Mouse (Mus musculus): ENCODE data around the gene Eif2ak1. TPM values are rescaled to one million over a fixed set of nuclear protein-coding genes. Genes with fewer than 3 reads are reported as not detected.
A peak's percentile ranks its signal among the peaks of the same experiment; 100 is the strongest.

The Eif2ak1 gene
- total and polyA plus RNA-seq, 2 experiments from 2014 or later = 24.7 to 37.7 TPM

DNA sequence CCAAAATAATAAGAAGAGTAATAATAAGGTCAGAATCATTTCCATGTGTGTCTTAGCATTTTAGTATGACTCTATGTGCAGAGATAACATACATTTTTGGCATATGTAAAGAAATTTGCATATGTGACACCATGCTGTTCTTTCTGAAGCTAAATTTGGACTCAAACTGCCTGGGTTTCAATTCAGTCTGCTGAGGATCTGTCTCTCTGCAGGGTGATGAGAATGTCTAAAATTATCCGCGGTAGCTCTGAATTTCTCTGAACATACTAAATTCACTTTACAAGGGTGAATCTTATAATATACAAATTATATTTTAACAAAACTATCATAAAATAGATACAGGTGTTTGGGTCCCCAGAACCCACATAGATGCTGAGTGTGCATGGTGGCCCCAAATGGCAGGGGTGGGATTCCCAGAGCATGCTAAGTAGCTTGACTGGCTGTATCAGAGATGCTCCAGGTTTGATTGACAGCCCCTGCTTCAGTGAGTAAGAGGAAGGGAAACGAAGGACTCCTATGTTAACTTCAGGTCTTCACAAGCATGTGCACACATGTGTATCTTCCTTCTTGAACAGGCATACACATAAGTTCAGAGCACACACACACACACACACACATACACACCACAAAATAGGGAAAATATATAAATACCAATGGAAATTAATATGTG lies 8.0 kb upstream of the Eif2ak1 start:
- Histone ChIP-seq H3K36me3 (ENCODE audit: insufficient read depth, low read length) (no peaks in the 10 kb centered on the region), H3K27me3 (ENCODE audit: insufficient read depth, low read length) (no peaks in the 10 kb centered on the region), H3K4me2 (ENCODE audit: low read depth, low read length) (no peak overlapping the region), H3K27ac (no peak overlapping the region), H3K4me3 (ENCODE audit: low read length) (no peak overlapping the region), H3K4me1 (ENCODE audit: insufficient read depth, low read length) (no peaks in the 10 kb centered on the region), H3K9ac (replicated peaks; ENCODE audit: low read length) (no peak overlapping the region), H3K9me3 (ENCODE audit: low read length) (no peaks in the 10 kb centered on the region)
- DNase-seq (ENCODE audit: low spot score) = no peak
- TF ChIP-seq CTCF (IDR thresholded peaks at IDR 0.05; ENCODE audit: low read depth) = no peak
- ATAC-seq = no peak
- WGBS = 82% methylated on average over 3 of the region's 3 CpGs

- TF ChIP-seq CTCF (IDR thresholded peaks at IDR 0.05; ENCODE audit: low read depth) = no peak
- no peaks in the 10 kb centered on the region for H3K27me3 ChIP-seq (ENCODE audit: insufficient read depth, low read length)
- H3K27ac ChIP-seq = no peak overlapping the region
- no peak overlapping the region for H3K4me2 ChIP-seq (ENCODE audit: low read depth, low read length)
- ATAC-seq (no peak), DNase-seq (ENCODE audit: low spot score) (no peak)
- H3K36me3 ChIP-seq (ENCODE audit: insufficient read depth, low read length) = no peaks in the 10 kb centered on the region
- no peak overlapping the region for H3K9ac ChIP-seq (replicated peaks; ENCODE audit: low read length)
- H3K4me1 ChIP-seq (ENCODE audit: insufficient read depth, low read length) = no peaks in the 10 kb centered on the region
- H3K4me3 ChIP-seq (ENCODE audit: low read length) = no peak overlapping the region
- no peaks in the 10 kb centered on the region for H3K9me3 ChIP-seq (ENCODE audit: low read length)
- 87% methylated on average over 5 of the region's 5 CpGs for WGBS
Measured at GRCm38 (mm10) chr5:143811653-143812052, 5.9 kb upstream of the Eif2ak1 start.

DNA sequence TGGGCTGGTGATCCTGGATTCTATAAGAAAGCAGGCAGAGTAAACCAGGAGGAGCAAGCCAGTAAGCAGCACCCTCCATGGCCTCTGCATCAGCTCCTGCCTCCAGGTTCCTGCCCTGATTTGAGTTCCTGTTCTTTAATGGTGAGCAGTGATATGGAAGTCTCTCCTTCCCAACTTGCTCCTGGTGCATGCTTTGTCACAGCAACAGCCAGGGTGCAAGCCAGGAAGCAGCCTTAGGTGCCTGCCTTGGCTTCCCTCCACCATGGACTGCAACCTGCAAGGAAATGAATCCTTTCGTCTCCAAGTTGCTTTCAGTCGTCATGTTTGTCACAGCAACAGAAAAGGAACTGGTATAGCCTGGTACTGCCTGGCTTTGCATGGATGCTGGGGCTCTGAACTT lies 3.0 kb upstream of the Eif2ak1 start:
- H3K36me3 ChIP-seq (ENCODE audit: insufficient read depth, low read length) = no peaks in the 10 kb centered on the region
- no peak overlapping the region for H3K4me2 ChIP-seq (ENCODE audit: low read depth, low read length)
- H3K9ac ChIP-seq (replicated peaks; ENCODE audit: low read length) = no peak overlapping the region
- WGBS = 77% methylated on average over 2 of the region's 2 CpGs
- H3K27ac ChIP-seq = no peak overlapping the region
- TF ChIP-seq CTCF (IDR thresholded peaks at IDR 0.05; ENCODE audit: low read depth) = no peak
- no peak for ATAC-seq
- DNase-seq (ENCODE audit: low spot score) = no peak
- no peaks in the 10 kb centered on the region for H3K4me1 ChIP-seq (ENCODE audit: insufficient read depth, low read length)
- H3K27me3 ChIP-seq (ENCODE audit: insufficient read depth, low read length) = no peaks in the 10 kb centered on the region
- no peaks in the 10 kb centered on the region for H3K9me3 ChIP-seq (ENCODE audit: low read length)
- no peak overlapping the region for H3K4me3 ChIP-seq (ENCODE audit: low read length)

GRCm38 (mm10) chr5:143817931-143818311 lies 333 bp downstream of the Eif2ak1 start:
- Histone ChIP-seq H3K4me1 (ENCODE audit: insufficient read depth, low read length) (no peaks in the 10 kb centered on the region), H3K27ac (peak overlapping the region; percentile 66), H3K4me3 (ENCODE audit: low read length) (peak overlapping the region; percentile 71), H3K4me2 (ENCODE audit: low read depth, low read length) (peak overlapping the region; percentile 88), H3K36me3 (ENCODE audit: insufficient read depth, low read length) (no peaks in the 10 kb centered on the region), H3K27me3 (ENCODE audit: insufficient read depth, low read length) (no peaks in the 10 kb centered on the region), H3K9me3 (ENCODE audit: low read length) (no peaks in the 10 kb centered on the region), H3K9ac (replicated peaks; ENCODE audit: low read length) (peak overlapping the region; percentile 75)
- no peak for DNase-seq (ENCODE audit: low spot score)
- TF ChIP-seq CTCF (IDR thresholded peaks at IDR 0.05; ENCODE audit: low read depth) = no peak
- under 1% methylated on average over 32 of the region's 32 CpGs for WGBS
- ATAC-seq = peak; percentile 75

- no peaks in the 10 kb centered on the region for H3K36me3 ChIP-seq (ENCODE audit: insufficient read depth, low read length)
- no peak overlapping the region for H3K27ac ChIP-seq
- no peaks in the 10 kb centered on the region for H3K4me1 ChIP-seq (ENCODE audit: insufficient read depth, low read length)
- DNase-seq (ENCODE audit: low spot score) = no peak
- no peaks in the 10 kb centered on the region for H3K9me3 ChIP-seq (ENCODE audit: low read length)
- peak overlapping the region; percentile 88 for H3K4me2 ChIP-seq (ENCODE audit: low read depth, low read length)
- H3K9ac ChIP-seq (replicated peaks; ENCODE audit: low read length) = peak overlapping the region; percentile 75
- TF ChIP-seq CTCF (IDR thresholded peaks at IDR 0.05; ENCODE audit: low read depth) = no peak
- ATAC-seq = no peak
- H3K4me3 ChIP-seq (ENCODE audit: low read length) = peak overlapping the region; percentile 71
- H3K27me3 ChIP-seq (ENCODE audit: insufficient read depth, low read length) = no peaks in the 10 kb centered on the region
- WGBS = 15% methylated on average over 10 of the region's 10 CpGs
Measured at GRCm38 (mm10) chr5:143818461-143818860, 873 bp downstream of the Eif2ak1 start.

GRCm38 (mm10) chr5:143818949-143819348 lies 1.4 kb downstream of the Eif2ak1 start:
- Histone ChIP-seq H3K9ac (replicated peaks; ENCODE audit: low read length) (peak overlapping the region; percentile 75; the same call in 1 of the 2 replicates), H3K4me2 (ENCODE audit: low read depth, low read length) (peak overlapping the region; percentile 88; the same call in 1 of the 2 replicates), H3K36me3 (ENCODE audit: insufficient read depth, low read length) (no peaks in the 10 kb centered on the region), H3K4me1 (ENCODE audit: insufficient read depth, low read length) (no peaks in the 10 kb centered on the region), H3K27me3 (ENCODE audit: insufficient read depth, low read length) (no peaks in the 10 kb centered on the region), H3K27ac (no peak overlapping the region), H3K4me3 (ENCODE audit: low read length) (peak overlapping the region; percentile 71; the same call in 1 of the 2 replicates), H3K9me3 (ENCODE audit: low read length) (no peaks in the 10 kb centered on the region)
- TF ChIP-seq CTCF (IDR thresholded peaks at IDR 0.05; ENCODE audit: low read depth) = no peak
- no peak for DNase-seq (ENCODE audit: low spot score)
- WGBS = 88% methylated on average over 13 of the region's 13 CpGs
- no peak for ATAC-seq

GRCm38 (mm10) chr5:143819906-143820660 lies 2.5 kb downstream of the Eif2ak1 start:
- ATAC-seq (no peak), DNase-seq (ENCODE audit: low spot score) (no peak)
- H3K27ac ChIP-seq = no peak overlapping the region
- WGBS = 87% methylated on average over 24 of the region's 24 CpGs
- no peak overlapping the region for H3K4me2 ChIP-seq (ENCODE audit: low read depth, low read length)
- no peaks in the 10 kb centered on the region for H3K9me3 ChIP-seq (ENCODE audit: low read length)
- no peaks in the 10 kb centered on the region for H3K27me3 ChIP-seq (ENCODE audit: insufficient read depth, low read length)
- no peak for TF ChIP-seq CTCF (IDR thresholded peaks at IDR 0.05; ENCODE audit: low read depth)
- H3K36me3 ChIP-seq (ENCODE audit: insufficient read depth, low read length) = no peaks in the 10 kb centered on the region
- no peak overlapping the region for H3K4me3 ChIP-seq (ENCODE audit: low read length)
- no peaks in the 10 kb centered on the region for H3K4me1 ChIP-seq (ENCODE audit: insufficient read depth, low read length)
- H3K9ac ChIP-seq (replicated peaks; ENCODE audit: low read length) = no peak overlapping the region
